Mouse (Mus musculus) hindbrain, embryonic 10.5 days (tissue): ENCODE measurements around the gene Hnrnph3. TPM values are rescaled to one million over a fixed set of nuclear protein-coding genes. Genes with fewer than 3 reads are reported as not detected.
"Not testable (repeated sequence)": the region's sequence is repeated elsewhere in the genome, so short reads cannot be mapped to it uniquely, and the experiment has no call there.

ENCODE experiments used
- DNase-seq: peaks from one replicate; pipeline ENCODE4 v3.0.0-alpha.2; 2017; ENCODE audit warnings: low spot score
- H3K27ac ChIP-seq: fragments of 300-500 bp; sonication (generic); 2 replicates; pipeline ENCODE4 v1.5.1; 2016; ENCODE audit warnings: mild to moderate bottlenecking, moderate library complexity
- H3K27me3 ChIP-seq: fragments of 300-500 bp; sonication (generic); 2 replicates; pipeline ENCODE4 v1.6.1; 2016; ENCODE audit warnings: mild to moderate bottlenecking; ENCODE audit not compliant: poor library complexity, insufficient read depth, severe bottlenecking
- H3K36me3 ChIP-seq: fragments of 300-500 bp; sonication (generic); 2 replicates; pipeline ENCODE4 v1.6.1; 2016; ENCODE audit warnings: mild to moderate bottlenecking, moderate library complexity
- H3K4me1 ChIP-seq: fragments of 300-500 bp; sonication (generic); replicated peaks from 2 replicates; pipeline ENCODE4 v1.6.1; 2016; ENCODE audit warnings: mild to moderate bottlenecking
- H3K4me3 ChIP-seq: fragments of 300-500 bp; sonication (generic); 2 replicates; pipeline ENCODE4 v1.5.1; 2016; ENCODE audit warnings: mild to moderate bottlenecking, moderate library complexity
- H3K9me3 ChIP-seq: fragments of 300-500 bp; sonication (generic); 2 replicates; pipeline ENCODE4 v1.6.1; 2016; ENCODE audit warnings: mild to moderate bottlenecking, moderate library complexity
- WGBS: fragments of 180-500 bp; shearing (Covaris S2); methylation state at CpG from one replicate; pipeline ENCODE4 v1.1.7; 2016; 5-methylcytosine and 5-hydroxymethylcytosine counted together
- polyA plus RNA-seq: library from polyadenylated mRNA; unstranded; fragments of >200 nt; fragmentation: Nextera tagmentation; extraction: Ambion mirVana; gene quantifications from 2 replicates; pipeline ENCODE4 v1.2.1, GENCODE M21; 2016

Hnrnph3 gene
- 193 and 201 TPM in 2 replicates for polyA plus RNA-seq

DNA sequence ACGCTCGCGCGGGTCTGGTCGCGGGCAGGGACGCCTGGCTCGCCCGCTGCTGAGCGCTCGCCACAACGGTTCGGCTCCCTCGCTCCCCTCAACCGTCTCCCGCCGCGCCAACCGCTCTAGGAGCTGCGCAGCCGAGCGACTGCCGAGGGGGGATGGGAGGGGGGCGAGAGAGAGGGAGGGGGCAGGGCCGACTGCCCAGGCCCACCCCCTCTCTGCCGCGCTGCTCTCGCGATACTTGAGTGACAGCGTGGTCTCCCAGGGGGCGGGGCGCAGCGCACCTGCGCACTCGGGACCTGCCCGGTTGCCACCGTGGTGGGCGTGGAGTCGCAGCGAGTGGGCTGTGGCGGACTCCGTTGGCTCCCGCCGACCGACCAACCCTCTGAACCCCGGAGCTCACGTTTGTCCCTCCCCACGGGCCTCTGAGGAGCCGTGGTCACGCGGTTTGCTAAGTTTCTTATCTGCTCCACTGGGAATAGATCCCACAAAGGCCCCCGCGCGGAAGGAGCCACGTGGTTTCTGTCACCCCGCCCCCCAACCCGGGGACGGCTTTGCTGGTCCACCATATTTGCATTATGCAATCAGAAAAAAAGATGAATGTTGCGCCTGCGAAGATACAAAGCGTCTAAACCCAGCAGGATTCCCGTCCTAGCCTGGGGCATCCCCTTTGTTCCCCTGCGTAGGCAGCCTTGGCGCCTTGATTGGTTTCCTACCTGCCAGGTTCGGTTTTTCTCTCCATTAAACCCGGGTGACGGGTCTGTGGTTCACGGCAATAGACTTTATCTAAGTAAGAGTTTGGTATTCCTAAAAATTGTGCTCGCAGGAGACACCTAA lies at the start of gene Hnrnph3, which contains the start of gene Pbld2:
TSS of gene Hnrnph3 (minus strand) at position 469 of the 831 bp plus-strand sequence.
TSS of gene Pbld2 (plus strand) at position 567 of the 831 bp plus-strand sequence.
- peak; percentile 99 for DNase-seq
- peak within 1 kb of the TSS; percentile 95 for H3K4me3 ChIP-seq
- H3K27ac ChIP-seq: peak within 1 kb of the TSS; percentile 100
- no peaks in the 10 kb centered on the region for H3K36me3 ChIP-seq
- WGBS: under 1% methylated on average over 69 of the region's 69 CpGs
- peaks cover 69% of the 10 kb centered on the region for H3K4me1 ChIP-seq
- H3K9me3 ChIP-seq: no peaks in the 10 kb centered on the region
- no peaks in the 10 kb centered on the region for H3K27me3 ChIP-seq

DNA sequence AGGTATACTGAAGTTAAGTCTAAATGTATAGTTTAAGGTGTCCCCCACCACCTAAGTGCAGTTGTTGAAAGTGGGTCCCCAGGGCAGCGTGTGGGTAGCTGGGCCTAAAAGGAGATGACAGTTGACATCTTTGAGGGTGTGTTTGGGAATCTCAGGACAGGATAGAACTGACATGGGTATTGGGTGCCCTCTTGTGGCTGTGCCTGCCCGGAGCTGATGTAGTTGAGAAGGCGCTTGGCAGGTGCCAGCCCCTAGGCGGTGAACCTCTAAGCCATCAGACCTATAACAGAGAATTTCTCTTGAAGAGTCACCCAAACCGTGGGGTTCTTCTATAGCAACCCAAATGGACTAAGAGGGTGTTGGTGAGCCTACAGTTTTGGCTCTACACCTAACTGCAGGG lies 42.0 kb upstream of the Hnrnph3 start:
- Histone ChIP-seq H3K36me3 (no peaks in the 10 kb centered on the region), H3K27me3 (no peaks in the 10 kb centered on the region), H3K27ac (no peak overlapping the region), H3K4me3 (no peak overlapping the region), H3K9me3 (0 out of 2 replicates have a peak, but pooled peaks cover 4% of the 10 kb centered on the region), H3K4me1 (peaks cover 7% of the 10 kb centered on the region; the same call in 1 of the 2 replicates)
- peak; percentile 81 for DNase-seq
- WGBS: 6% methylated on average over 5 of the region's 5 CpGs

- 65% methylated on average over 8 of the region's 8 CpGs for WGBS
- DNase-seq: no peak
- 0 out of 2 replicates have a peak, but pooled peaks cover 4% of the 10 kb centered on the region for H3K9me3 ChIP-seq
Measured at GRCm38 (mm10) chr10:63065561-63065960, 41.5 kb upstream of the Hnrnph3 start.

DNA sequence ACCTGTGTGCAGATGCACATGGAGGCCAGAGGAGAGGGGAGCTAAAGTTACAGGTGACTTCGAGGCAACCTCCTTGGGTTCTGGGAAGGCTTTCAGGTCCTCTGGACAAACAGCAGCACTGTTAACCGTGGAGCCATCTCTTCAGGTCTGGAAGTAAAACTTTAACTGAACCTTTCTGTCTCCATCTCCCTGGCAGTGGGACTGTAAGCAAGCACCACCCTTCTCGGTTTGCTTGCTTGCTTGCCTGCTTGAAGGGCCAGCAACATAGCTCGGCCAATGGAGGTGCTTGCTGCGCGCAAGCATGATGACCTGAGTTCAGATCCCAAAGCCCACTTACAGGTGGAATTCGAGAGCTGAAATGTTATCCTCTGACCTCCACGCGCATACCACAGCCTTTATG lies 40.5 kb upstream of the Hnrnph3 start:
- WGBS: 81% methylated on average over 9 of the region's 9 CpGs
- no peaks in the 10 kb centered on the region for H3K36me3 ChIP-seq
- 0 out of 2 replicates have a peak, but pooled peaks cover 3% of the 10 kb centered on the region for H3K9me3 ChIP-seq
- H3K4me3 ChIP-seq: no peak overlapping the region
- peaks cover 7% of the 10 kb centered on the region; the same call in 1 of the 2 replicates for H3K4me1 ChIP-seq
- H3K27ac ChIP-seq: no peak overlapping the region
- no peak for DNase-seq
- no peaks in the 10 kb centered on the region for H3K27me3 ChIP-seq

More at GRCm38 (mm10) chr10:63065561-63065960, 41.5 kb upstream of the Hnrnph3 start:
- Histone ChIP-seq H3K27ac (no peak overlapping the region), H3K4me1 (peaks cover 7% of the 10 kb centered on the region; the same call in 1 of the 2 replicates), H3K4me3 (no peak overlapping the region), H3K27me3 (no peaks in the 10 kb centered on the region), H3K36me3 (no peaks in the 10 kb centered on the region)

DNA sequence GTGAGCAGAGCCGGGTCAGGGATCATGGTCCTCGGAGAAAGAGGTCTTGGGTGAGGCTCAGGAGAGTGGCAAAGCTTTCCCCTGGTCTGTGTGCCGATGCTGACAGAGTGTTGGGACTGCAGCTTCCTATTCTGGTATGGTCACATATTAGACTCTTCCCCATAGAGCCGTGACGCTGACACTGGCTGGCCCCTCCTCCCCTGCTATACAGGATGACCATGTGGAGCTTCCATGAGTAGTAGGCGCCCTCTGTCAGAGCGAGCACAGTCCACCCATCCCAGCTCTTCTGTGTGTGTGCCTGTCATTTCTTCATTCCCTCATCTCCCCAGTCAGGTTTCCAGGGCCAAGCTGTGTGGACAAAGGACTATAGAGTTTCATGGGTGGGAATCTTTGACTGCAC lies 39.3 kb upstream of the Hnrnph3 start:
- Histone ChIP-seq H3K27ac (no peak overlapping the region), H3K27me3 (no peaks in the 10 kb centered on the region), H3K9me3 (no peaks in the 10 kb centered on the region), H3K4me3 (no peak overlapping the region), H3K36me3 (no peaks in the 10 kb centered on the region), H3K4me1 (peaks cover 7% of the 10 kb centered on the region; the same call in 1 of the 2 replicates)
- WGBS: 76% methylated on average over 7 of the region's 7 CpGs
- DNase-seq: no peak

GRCm38 (mm10) chr10:63062696-63063095 lies 38.7 kb upstream of the Hnrnph3 start:
- no peaks in the 10 kb centered on the region for H3K27me3 ChIP-seq
- WGBS: 94% methylated on average over 5 of the region's 5 CpGs
- no peak overlapping the region for H3K27ac ChIP-seq
- no peaks in the 10 kb centered on the region for H3K9me3 ChIP-seq
- no peaks in the 10 kb centered on the region for H3K36me3 ChIP-seq
- peaks cover 7% of the 10 kb centered on the region; the same call in 1 of the 2 replicates for H3K4me1 ChIP-seq
- DNase-seq: no peak
- no peak overlapping the region for H3K4me3 ChIP-seq

DNA sequence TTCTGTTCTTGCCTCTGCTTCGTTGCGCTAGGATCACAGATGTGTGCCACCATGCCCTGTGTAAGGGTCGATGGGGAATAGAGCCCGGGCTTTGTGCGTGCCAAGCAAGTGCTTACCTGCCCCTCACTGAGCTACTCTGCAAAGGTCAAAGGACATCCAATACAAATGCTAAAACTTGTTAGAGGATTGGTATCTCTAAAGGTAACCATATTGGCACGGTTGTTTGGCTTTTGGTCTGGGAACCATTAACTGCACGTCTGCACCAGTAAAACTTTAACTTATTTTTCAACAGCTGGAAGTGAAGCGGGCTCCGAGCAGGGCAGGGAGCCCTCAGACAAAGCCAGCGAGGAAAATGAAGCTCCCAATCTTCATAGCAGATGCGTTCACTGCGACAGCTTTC lies 37.2 kb upstream of the Hnrnph3 start:
- no peak for DNase-seq
- H3K36me3 ChIP-seq: no peaks in the 10 kb centered on the region
- H3K27ac ChIP-seq: no peak overlapping the region
- H3K9me3 ChIP-seq: no peaks in the 10 kb centered on the region
- WGBS: 78% methylated on average over 12 of the region's 12 CpGs
- H3K27me3 ChIP-seq: no peaks in the 10 kb centered on the region
- H3K4me1 ChIP-seq: peaks cover 17% of the 10 kb centered on the region; the same call in 1 of the 2 replicates
- H3K4me3 ChIP-seq: no peak overlapping the region

DNA sequence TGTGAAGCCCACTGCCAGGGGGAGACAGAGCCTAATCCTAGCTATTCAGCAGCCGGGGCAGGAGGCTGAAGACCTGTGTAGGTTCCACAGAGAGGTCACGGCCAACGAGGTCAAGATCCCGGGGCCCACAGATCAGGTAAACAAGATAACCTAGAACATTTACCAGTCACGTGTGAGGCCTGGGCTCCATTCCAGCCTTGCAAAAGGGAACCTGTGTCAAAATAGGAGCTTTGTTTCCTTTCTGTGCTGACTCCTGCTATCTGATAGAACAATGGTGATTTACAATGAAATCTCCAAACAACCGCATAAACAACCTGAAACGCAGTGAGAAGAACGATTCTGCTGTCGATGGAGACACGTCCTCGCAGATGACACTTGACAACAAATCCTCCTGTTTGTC lies 36.4 kb upstream of the Hnrnph3 start:
- no peak overlapping the region for H3K4me3 ChIP-seq
- no peaks in the 10 kb centered on the region for H3K27me3 ChIP-seq
- DNase-seq: no peak
- no peak overlapping the region for H3K27ac ChIP-seq
- peaks cover 17% of the 10 kb centered on the region; the same call in 1 of the 2 replicates for H3K4me1 ChIP-seq
- no peaks in the 10 kb centered on the region for H3K36me3 ChIP-seq
- no peaks in the 10 kb centered on the region for H3K9me3 ChIP-seq
- 88% methylated on average over 11 of the region's 11 CpGs for WGBS

GRCm38 (mm10) chr10:63059862-63060261 lies 35.8 kb upstream of the Hnrnph3 start, which contains the start of gene Pbld1:
Pbld1 (plus strand) TSS chr10:63060162.
- H3K27me3 ChIP-seq: no peaks in the 10 kb centered on the region
- H3K4me3 ChIP-seq: no peak within 1 kb of the TSS
- no peaks in the 10 kb centered on the region for H3K36me3 ChIP-seq
- H3K9me3 ChIP-seq: no peaks in the 10 kb centered on the region
- peaks cover 17% of the 10 kb centered on the region; the same call in 1 of the 2 replicates for H3K4me1 ChIP-seq
- DNase-seq: no peak
- H3K27ac ChIP-seq: no peak within 1 kb of the TSS
- 94% methylated on average over 2 of the region's 2 CpGs for WGBS

DNA sequence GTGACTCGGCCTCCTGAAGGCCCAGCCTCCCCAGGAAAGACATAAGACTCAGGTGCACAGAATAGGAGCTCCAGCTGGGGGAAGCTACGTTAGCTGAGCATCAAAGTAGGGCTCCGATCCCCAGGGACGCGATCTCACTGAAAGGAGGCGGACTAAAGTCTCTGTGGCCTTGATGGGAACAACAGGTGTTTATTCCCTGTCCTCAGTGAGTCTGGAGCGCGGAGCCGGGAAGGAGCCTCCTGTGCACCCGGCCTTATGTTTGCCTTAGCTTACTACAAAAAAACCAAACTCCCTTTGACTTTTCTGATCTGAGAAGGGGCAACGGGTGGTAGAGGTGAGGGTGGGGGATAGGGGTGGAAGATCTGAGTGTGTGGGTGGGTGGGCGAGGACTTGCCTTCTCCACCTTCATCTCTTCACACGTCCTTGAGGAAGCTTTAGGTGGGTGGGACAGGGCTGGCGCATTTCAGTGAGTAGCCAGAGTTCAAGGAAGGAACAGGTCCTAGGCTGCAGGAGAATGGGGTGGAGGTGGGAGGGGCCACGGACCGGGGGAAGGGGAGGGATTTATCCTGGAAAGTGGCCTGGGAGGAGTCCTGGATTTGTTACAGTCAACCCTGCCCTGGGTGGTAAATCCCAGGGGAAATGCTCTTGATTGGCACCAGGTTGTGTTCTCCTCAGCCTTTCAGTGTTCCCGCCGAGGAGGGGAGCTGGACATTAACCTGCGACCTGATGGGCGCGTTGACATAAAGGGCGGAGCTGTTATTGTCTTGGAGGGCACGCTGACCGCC lies 33.1 kb upstream of the Hnrnph3 start:
- 39% methylated on average over 24 of the region's 24 CpGs for WGBS
- Histone ChIP-seq H3K9me3 (no peaks in the 10 kb centered on the region), H3K27ac (no peak overlapping the region), H3K27me3 (no peaks in the 10 kb centered on the region), H3K4me1 (peaks cover 17% of the 10 kb centered on the region), H3K4me3 (no peak overlapping the region), H3K36me3 (no peaks in the 10 kb centered on the region)
- no peak for DNase-seq

GRCm38 (mm10) chr10:63054586-63054985 lies 30.6 kb upstream of the Hnrnph3 start:
- no peaks in the 10 kb centered on the region for H3K27me3 ChIP-seq
- WGBS: 74% methylated on average over 2 of the region's 2 CpGs
- DNase-seq: no peak

GRCm38 (mm10) chr10:63054071-63054470 lies 30.1 kb upstream of the Hnrnph3 start:
- WGBS: 84% methylated on average over 6 of the region's 6 CpGs

More at GRCm38 (mm10) chr10:63054586-63054985, 30.6 kb upstream of the Hnrnph3 start:
- Histone ChIP-seq H3K36me3 (no peaks in the 10 kb centered on the region), H3K27ac (no peak overlapping the region), H3K4me3 (no peak overlapping the region), H3K4me1 (peaks cover 17% of the 10 kb centered on the region), H3K9me3 (no peaks in the 10 kb centered on the region)

More at GRCm38 (mm10) chr10:63054071-63054470, 30.1 kb upstream of the Hnrnph3 start:
- H3K36me3 ChIP-seq, DNase-seq, H3K27ac ChIP-seq, H3K4me3 ChIP-seq, H3K9me3 ChIP-seq, H3K27me3 ChIP-seq: not testable (repeated sequence)
- peaks cover 17% of the 10 kb centered on the region for H3K4me1 ChIP-seq
